Mouse (Mus musculus) neural tube, embryonic 11.5 days (tissue): ENCODE results near the gene Lrig1. TPM values are rescaled to one million over a fixed set of nuclear protein-coding genes. Genes with fewer than 3 reads are reported as not detected.
A peak's percentile ranks its signal among the peaks of the same experiment; 100 is the strongest.

ENCODE experiments used
- ATAC-seq: fragments of 200-750 bp; cut with Nextera tagmentation; 2 replicates; pipeline ENCODE4 v1.8.0; 2017; ENCODE audit warnings: moderate number of reproducible peaks, mild to moderate bottlenecking, moderate TSS enrichment, moderate library complexity; ENCODE audit not compliant: insufficient read depth, low FRiP score, low TSS enrichment
- DNase-seq: peaks from one replicate; pipeline ENCODE4 v3.0.0-alpha.2; 2015; ENCODE audit warnings: low spot score
- H3K27ac ChIP-seq: fragments of 300-500 bp; sonication (generic); 2 replicates; pipeline ENCODE4 v1.5.1; 2014; ENCODE audit warnings: low read depth, mild to moderate bottlenecking, low read length
- H3K27me3 ChIP-seq: fragments of 300-500 bp; sonication (generic); 2 replicates; pipeline ENCODE4 v1.6.1; 2014; ENCODE audit warnings: mild to moderate bottlenecking, low read length, mixed read lengths; ENCODE audit not compliant: control insufficient read depth, insufficient read depth
- H3K36me3 ChIP-seq: fragments of 300-500 bp; sonication (generic); 2 replicates; pipeline ENCODE4 v1.6.1; 2014; ENCODE audit warnings: mild to moderate bottlenecking, low read length, moderate library complexity, mixed read lengths; ENCODE audit not compliant: control insufficient read depth, insufficient read depth
- H3K4me1 ChIP-seq: fragments of 300-500 bp; sonication (generic); 2 replicates; pipeline ENCODE4 v1.6.1; 2014; ENCODE audit warnings: low read length, mixed read lengths; ENCODE audit not compliant: control insufficient read depth, insufficient read depth
- H3K4me2 ChIP-seq: fragments of 300-500 bp; sonication (generic); 2 replicates; pipeline ENCODE4 v1.6.1; 2014; ENCODE audit warnings: low read depth, mild to moderate bottlenecking, moderate library complexity
- H3K4me3 ChIP-seq: fragments of 300-500 bp; sonication (generic); 2 replicates; pipeline ENCODE4 v1.5.1; 2014; ENCODE audit warnings: low read depth, low read length
- H3K9ac ChIP-seq: fragments of 300-500 bp; sonication (generic); 2 replicates; pipeline ENCODE4 v1.6.1; 2014; ENCODE audit warnings: mild to moderate bottlenecking, low read length
- H3K9me3 ChIP-seq: fragments of 300-500 bp; sonication (generic); 2 replicates; pipeline ENCODE4 v1.6.1; 2016; ENCODE audit warnings: low read length; ENCODE audit not compliant: control insufficient read depth
- WGBS: fragments of 180-500 bp; shearing (Covaris S2); extraction: QIAGEN DNeasy Blood & Tissue Kit; methylation state at CpG from one replicate; pipeline ENCODE4 v1.1.7; 2014; 5-methylcytosine and 5-hydroxymethylcytosine counted together
- polyA plus RNA-seq: library from polyadenylated mRNA; unstranded; fragments of >200 nt; fragmentation: Nextera tagmentation; extraction: Ambion mirVana; gene quantifications from 2 replicates; pipeline ENCODE4 v1.2.1, GENCODE M21; 2014

Gene Lrig1
- polyA plus RNA-seq, 1 experiment from 2014 or later: 29.6 TPM

DNA sequence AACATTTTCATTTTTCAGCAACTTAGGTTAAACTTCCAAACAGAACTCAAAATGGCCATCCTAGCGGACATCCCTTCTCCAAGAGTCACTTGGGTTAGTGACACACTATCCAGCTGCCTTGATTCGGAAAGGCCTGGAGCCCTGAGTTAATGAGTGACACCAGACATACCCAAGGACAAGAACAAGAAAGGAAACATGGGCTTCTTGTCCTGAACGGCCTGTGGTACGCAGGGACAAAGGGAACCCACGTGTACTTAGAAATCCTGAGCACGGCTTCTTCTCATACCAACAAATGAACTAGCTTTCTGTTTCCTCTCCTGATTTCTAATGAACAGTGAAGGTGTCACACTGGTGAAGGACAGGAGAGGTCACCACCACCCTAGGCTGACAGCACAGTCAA lies 85.6 kb downstream of the Lrig1 start:
- Histone ChIP-seq H3K9me3 (no peaks in the 10 kb centered on the region), H3K36me3 (peaks cover 23% of the 10 kb centered on the region), H3K27ac (no peak overlapping the region), H3K27me3 (no peaks in the 10 kb centered on the region), H3K4me3 (no peak overlapping the region), H3K4me1 (no peaks in the 10 kb centered on the region; the same call in 1 of the 2 replicates), H3K9ac (no peak overlapping the region), H3K4me2 (no peak overlapping the region)
- no peak for ATAC-seq
- DNase-seq: no peak
- 94% methylated on average over 6 of the region's 6 CpGs for WGBS

- DNase-seq (no peak), ATAC-seq (no peak)
- Histone ChIP-seq H3K9me3 (no peaks in the 10 kb centered on the region), H3K27me3 (no peaks in the 10 kb centered on the region), H3K36me3 (peaks cover 24% of the 10 kb centered on the region), H3K4me1 (no peaks in the 10 kb centered on the region; the same call in 1 of the 2 replicates), H3K9ac (no peak overlapping the region), H3K4me2 (no peak overlapping the region), H3K27ac (no peak overlapping the region), H3K4me3 (no peak overlapping the region)
- 81% methylated on average over 6 of the region's 6 CpGs for WGBS
Measured at GRCm38 (mm10) chr6:94613235-94613895, 86.6 kb downstream of the Lrig1 start.

- H3K9me3 ChIP-seq: no peaks in the 10 kb centered on the region
Measured at GRCm38 (mm10) chr6:94604546-94604945, 95.4 kb downstream of the Lrig1 start.

GRCm38 (mm10) chr6:94604072-94604471 lies 95.9 kb downstream of the Lrig1 start:
- ATAC-seq (no peak), DNase-seq (peak; percentile 31)
- H3K4me3 ChIP-seq: no peak overlapping the region
- H3K9ac ChIP-seq: no peak overlapping the region
- 54% methylated on average over 3 of the region's 3 CpGs for WGBS
- peaks cover 11% of the 10 kb centered on the region for H3K36me3 ChIP-seq
- no peak overlapping the region for H3K27ac ChIP-seq
- no peaks in the 10 kb centered on the region for H3K27me3 ChIP-seq
- H3K4me2 ChIP-seq: no peak overlapping the region
- no peaks in the 10 kb centered on the region for H3K9me3 ChIP-seq
- H3K4me1 ChIP-seq: no peaks in the 10 kb centered on the region

More at GRCm38 (mm10) chr6:94604546-94604945, 95.4 kb downstream of the Lrig1 start:
- Histone ChIP-seq H3K9ac (no peak overlapping the region), H3K36me3 (peaks cover 11% of the 10 kb centered on the region), H3K4me1 (no peaks in the 10 kb centered on the region), H3K4me3 (no peak overlapping the region), H3K4me2 (no peak overlapping the region), H3K27ac (no peak overlapping the region), H3K27me3 (no peaks in the 10 kb centered on the region)
- WGBS: 92% methylated on average over 2 of the region's 2 CpGs
- no peak for DNase-seq
- ATAC-seq: no peak

- H3K27ac ChIP-seq: no peak overlapping the region
- no peak for DNase-seq
Measured at GRCm38 (mm10) chr6:94601811-94602210, 98.1 kb downstream of the Lrig1 start.

GRCm38 (mm10) chr6:94601101-94601500 lies 98.9 kb downstream of the Lrig1 start:
- Histone ChIP-seq H3K36me3 (0 out of 2 replicates have a peak, but pooled peaks cover 4% of the 10 kb centered on the region), H3K4me3 (no peak overlapping the region), H3K9ac (no peak overlapping the region), H3K27ac (no peak overlapping the region), H3K4me2 (no peak overlapping the region), H3K9me3 (no peaks in the 10 kb centered on the region), H3K27me3 (no peaks in the 10 kb centered on the region), H3K4me1 (no peaks in the 10 kb centered on the region)
- ATAC-seq: no peak
- WGBS: 89% methylated on average over 5 of the region's 5 CpGs
- no peak for DNase-seq

More at GRCm38 (mm10) chr6:94601811-94602210, 98.1 kb downstream of the Lrig1 start:
- H3K36me3 ChIP-seq: peaks cover 4% of the 10 kb centered on the region; the same call in 1 of the 2 replicates
- H3K9ac ChIP-seq: no peak overlapping the region
- H3K4me2 ChIP-seq: no peak overlapping the region
- no peaks in the 10 kb centered on the region for H3K9me3 ChIP-seq
- no peaks in the 10 kb centered on the region for H3K4me1 ChIP-seq
- no peak overlapping the region for H3K4me3 ChIP-seq
- no peaks in the 10 kb centered on the region for H3K27me3 ChIP-seq
- ATAC-seq: no peak
- 68% methylated on average over 5 of the region's 5 CpGs for WGBS

GRCm38 (mm10) chr6:94599016-94599415 lies 100.9 kb downstream of the Lrig1 start:
- DNase-seq (no peak), ATAC-seq (no peak)
- no peaks in the 10 kb centered on the region for H3K27me3 ChIP-seq
- no peak overlapping the region for H3K9ac ChIP-seq
- no peak overlapping the region for H3K27ac ChIP-seq
- no peak overlapping the region for H3K4me2 ChIP-seq
- H3K4me1 ChIP-seq: no peaks in the 10 kb centered on the region
- 92% methylated on average over 13 of the region's 13 CpGs for WGBS
- no peaks in the 10 kb centered on the region for H3K9me3 ChIP-seq
- H3K36me3 ChIP-seq: 0 out of 2 replicates have a peak, but pooled peaks cover 4% of the 10 kb centered on the region
- H3K4me3 ChIP-seq: no peak overlapping the region

GRCm38 (mm10) chr6:94598421-94598820 lies 101.5 kb downstream of the Lrig1 start:
- Histone ChIP-seq H3K36me3 (0 out of 2 replicates have a peak, but pooled peaks cover 1% of the 10 kb centered on the region), H3K9me3 (no peaks in the 10 kb centered on the region), H3K4me2 (no peak overlapping the region), H3K27ac (no peak overlapping the region), H3K9ac (no peak overlapping the region), H3K4me1 (no peaks in the 10 kb centered on the region), H3K27me3 (no peaks in the 10 kb centered on the region), H3K4me3 (no peak overlapping the region)
- peak; percentile 25 for DNase-seq
- no peak for ATAC-seq
- 74% methylated on average over 12 of the region's 12 CpGs for WGBS
